23 mouse cellular contexts compared by ENCODE assay signal in the genomic region with DNA sequence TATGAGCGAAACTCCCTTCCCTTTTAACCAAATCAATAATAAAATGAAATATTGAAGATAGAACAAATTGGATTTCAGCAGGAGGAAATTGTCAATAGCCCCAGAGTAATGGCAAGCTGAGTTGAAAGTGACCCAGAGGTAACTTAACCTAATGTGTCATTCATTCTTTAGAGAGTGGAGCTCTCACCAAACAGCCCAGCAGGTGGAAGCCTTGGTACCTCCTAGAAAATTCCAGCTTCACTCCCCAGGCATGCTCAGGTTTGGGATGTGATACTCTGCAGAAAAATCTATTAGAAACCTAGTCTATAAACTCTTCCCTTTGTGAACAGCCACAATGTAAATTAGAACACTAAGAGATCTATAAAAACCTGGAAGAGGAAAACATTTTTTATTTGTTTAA.
DNase-seq lines count a peak whose midpoint lies in the region; ATAC-seq and TF ChIP-seq lines count a peak whose summit lies in the region.
"Had no signal": no experiment of that assay in that cellular context is flagged by ENCODE, and none has a peak within 500 bp of the region (broad histone marks: within the 10 kb centered on the region; RNA-seq: fewer than 3 reads in every experiment).

No protein-coding gene starts in this region.

- DNase-seq in adrenal gland, postnatal 14 days: peak; percentile 7
- no peak for DNase-seq in adrenal gland, postnatal 36 days
- DNase-seq in lung, adult 2 months: no peak
- no peak for DNase-seq in lung, postnatal 4 days
- no peak for DNase-seq in layer of hippocampus, postnatal 14 days (ENCODE audit: low spot score in 2 of 2)
- DNase-seq: adrenal gland, adult 8-10 months; cerebellum, adult 11-12 months; cerebellum, postnatal 25 days; layer of hippocampus, postnatal 36 days; right cerebral cortex, postnatal 4 days; thymus, postnatal 25 days had no signal

- no peak overlapping the region for H3K27ac ChIP-seq in intestine, postnatal 0 days (ENCODE audit: low read depth, low read length)
- no peak overlapping the region for H3K27ac ChIP-seq in intestine, embryonic 15.5 days
- no peak overlapping the region for H3K27ac ChIP-seq in cortical plate, adult 2 months (ENCODE audit: insufficient read depth, low read length)
- H3K27ac ChIP-seq: embryonic facial prominence, embryonic 10.5 days; hindbrain, embryonic 10.5 days; limb, embryonic 10.5 days; liver, embryonic 12.5 days; macrophage had no signal

- no peak overlapping the region for H3K4me3 ChIP-seq in intestine, postnatal 0 days (ENCODE audit: low read depth, low read length)
- H3K4me3 ChIP-seq in intestine, embryonic 15.5 days (replicated peaks): no peak overlapping the region
- no peak overlapping the region for H3K4me3 ChIP-seq in lung, adult 2 months (replicated peaks; ENCODE audit: extremely low read depth, low read depth, low read length)
- no peak overlapping the region for H3K4me3 ChIP-seq in cortical plate, adult 2 months (ENCODE audit: insufficient read depth, low read length)
- H3K4me3 ChIP-seq: embryonic facial prominence, embryonic 10.5 days; hindbrain, embryonic 10.5 days; limb, embryonic 10.5 days; liver, embryonic 12.5 days had no signal

- no peaks in the 10 kb centered on the region for H3K36me3 ChIP-seq in intestine, postnatal 0 days (ENCODE audit: control insufficient read depth, insufficient read depth)
- H3K36me3 ChIP-seq in intestine, embryonic 15.5 days: no peaks in the 10 kb centered on the region
- H3K36me3 ChIP-seq: embryonic facial prominence, embryonic 10.5 days; hindbrain, embryonic 10.5 days; limb, embryonic 10.5 days; liver, embryonic 12.5 days had no signal

- peak; percentile 41 for TF ChIP-seq CTCF in intestine, postnatal 0 days (IDR thresholded peaks at IDR 0.05; ENCODE audit: low read depth)
- 0 out of 2 replicates have a peak, but pooled peaks have one; percentile 3 for TF ChIP-seq CTCF in lung, adult 2 months (IDR thresholded peaks at IDR 0.05; ENCODE audit: insufficient read depth, low read length)
- 0 out of 2 replicates have a peak, but pooled peaks have one; percentile 4 for TF ChIP-seq CTCF in cortical plate, adult 2 months (IDR thresholded peaks at IDR 0.05; ENCODE audit: extremely low read depth, insufficient read depth, low read length)

- no peaks in the 10 kb centered on the region for H3K4me1 ChIP-seq in intestine, postnatal 0 days (replicated peaks; ENCODE audit: control insufficient read depth, insufficient read depth, low read length)
- H3K4me1 ChIP-seq in intestine, embryonic 15.5 days (replicated peaks): no peaks in the 10 kb centered on the region
- H3K4me1 ChIP-seq in lung, adult 2 months (ENCODE audit: control insufficient read depth, insufficient read depth, low read length): no peaks in the 10 kb centered on the region
- no peaks in the 10 kb centered on the region for H3K4me1 ChIP-seq in cortical plate, adult 2 months (ENCODE audit: control insufficient read depth, insufficient read depth, low read length)
- H3K4me1 ChIP-seq: embryonic facial prominence, embryonic 10.5 days; hindbrain, embryonic 10.5 days; limb, embryonic 10.5 days; liver, embryonic 12.5 days had no signal

- 88% methylated on average over 1 of the region's 1 CpGs for WGBS in intestine, postnatal 0 days
- 93% methylated on average over 1 of the region's 1 CpGs for WGBS in intestine, embryonic 15.5 days
- 96% methylated on average over 1 of the region's 1 CpGs for WGBS in lung, adult 2 months

- no peak for ATAC-seq in intestine, postnatal 0 days
- no peak for ATAC-seq in intestine, embryonic 15.5 days
- ATAC-seq: forebrain, embryonic 14.5 days; inflammation-experienced regulatory T-cells, adult 6 months; liver, embryonic 12.5 days had no signal

- no peaks in the 10 kb centered on the region for H3K9me3 ChIP-seq in intestine, postnatal 0 days (ENCODE audit: control insufficient read depth)
- no peaks in the 10 kb centered on the region for H3K9me3 ChIP-seq in intestine, embryonic 15.5 days
- H3K9me3 ChIP-seq: embryonic facial prominence, embryonic 10.5 days; hindbrain, embryonic 10.5 days; limb, embryonic 10.5 days; liver, embryonic 12.5 days had no signal

- no peak for TF ChIP-seq POLR2A in lung, adult 2 months (IDR thresholded peaks at IDR 0.05; ENCODE audit: borderline replicate concordance, extremely low read depth, low read depth, low read length)
- no peak for TF ChIP-seq POLR2A in cortical plate, adult 2 months (IDR thresholded peaks at IDR 0.05; ENCODE audit: extremely low read depth, insufficient read depth, low read length)

- H3K27me3 ChIP-seq in intestine, postnatal 0 days (replicated peaks; ENCODE audit: control insufficient read depth, insufficient read depth, low read length): no peaks in the 10 kb centered on the region
- no peaks in the 10 kb centered on the region for H3K27me3 ChIP-seq in intestine, embryonic 15.5 days (replicated peaks)
- H3K27me3 ChIP-seq: CH12.LX; liver, embryonic 12.5 days had no signal

- no peak overlapping the region for H3K9ac ChIP-seq in intestine, postnatal 0 days (ENCODE audit: low read depth, low read length)
- no peak overlapping the region for H3K9ac ChIP-seq in intestine, embryonic 15.5 days
- H3K9ac ChIP-seq: liver, embryonic 12.5 days had no signal

- no peak overlapping the region for H3K4me2 ChIP-seq in intestine, postnatal 0 days (replicated peaks; ENCODE audit: low read depth)
- H3K4me2 ChIP-seq in intestine, embryonic 15.5 days (replicated peaks): no peak overlapping the region
- H3K4me2 ChIP-seq: liver, embryonic 12.5 days; midbrain, embryonic 11.5 days had no signal
